Mouse (Mus musculus): ENCODE results near the gene Gm17428. TPM values are rescaled to one million over a fixed set of nuclear protein-coding genes. Genes with fewer than 3 reads are reported as not detected.

Gene Gm17428
- total and polyA plus RNA-seq, 3 experiments = not detected

DNA sequence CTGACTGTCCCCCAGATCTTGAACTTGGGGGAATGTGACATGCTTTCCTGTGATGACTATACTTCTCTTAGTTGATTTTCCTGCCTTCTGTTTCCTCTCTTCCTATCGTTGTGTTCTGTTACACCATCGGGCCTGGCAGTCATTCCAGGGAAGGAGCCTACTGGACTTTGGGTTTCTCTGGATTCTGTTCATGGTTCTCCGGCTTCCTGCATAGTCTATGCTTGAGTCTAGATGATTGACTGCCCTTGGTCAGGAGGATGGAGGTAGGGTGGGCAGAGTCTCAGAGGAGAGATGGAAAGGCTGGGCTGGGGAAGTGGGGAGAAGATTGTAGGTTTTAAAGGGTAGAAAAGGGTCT lies 36.6 kb upstream of the Gm17428 start:
- DNase-seq (ENCODE audit: extremely low read depth) = no peak
- dilution Hi-C loops (cut with MboI; ENCODE audit: extremely low pct_ligation_motif_present, extremely low pct_unique_long_range_greater_than_20kb, low sequenced_read_pairs) (no loop called here), in situ Hi-C loops (cut with MboI; ENCODE audit: low pct_ligation_motif_present, low pct_unique_long_range_greater_than_20kb, low sequenced_read_pairs) (no loop called here)
- no peaks in the 10 kb centered on the region for H3K79me2 ChIP-seq (replicated peaks; ENCODE audit: control insufficient read depth, extremely low read depth, insufficient read depth, poor library complexity, severe bottlenecking)
- no peak overlapping the region for H3K27ac ChIP-seq (ENCODE audit: insufficient read depth, low read depth)
- H3K9ac ChIP-seq (ENCODE audit: insufficient read depth, low read depth) = no peak overlapping the region
- TF ChIP-seq RCOR1 (conservative IDR thresholded peaks at IDR 0.05; ENCODE audit: low read depth, low read length) (no peak), GABPA (IDR thresholded peaks at IDR 0.05; ENCODE audit: insufficient replicate concordance, low read depth, low read length) (no peak), MAX (IDR thresholded peaks at IDR 0.05; ENCODE audit: low read length) (no peak), MYC (IDR thresholded peaks at IDR 0.05; ENCODE audit: low read depth, low read length) (no peak), RAD21 (IDR thresholded peaks at IDR 0.05; ENCODE audit: low read depth, low read length) (no peak), ZC3H11A (IDR thresholded peaks at IDR 0.05; ENCODE audit: low read depth, low read length) (no peak), NRF1 (IDR thresholded peaks at IDR 0.05; ENCODE audit: low read depth, low read length) (no peak), ZNF384 (IDR thresholded peaks at IDR 0.05; ENCODE audit: low read depth, low read length) (no peak), SMC3 (IDR thresholded peaks at IDR 0.05; ENCODE audit: low read depth, low read length) (no peak), PAX5 (IDR thresholded peaks at IDR 0.05; ENCODE audit: low read length) (no peak), MAZ (IDR thresholded peaks at IDR 0.05; ENCODE audit: low read depth, low read length) (no peak), CHD1 (IDR thresholded peaks at IDR 0.05; ENCODE audit: low read depth, low read length) (no peak), SIN3A (IDR thresholded peaks at IDR 0.05; ENCODE audit: low read length) (no peak), USF2 (conservative IDR thresholded peaks at IDR 0.05; ENCODE audit: low read depth, low read length) (no peak), ZKSCAN1 (IDR thresholded peaks at IDR 0.05; ENCODE audit: borderline replicate concordance, low read depth, low read length) (no peak), ELF1 (IDR thresholded peaks at IDR 0.05; ENCODE audit: low read depth, low read length) (no peak), BHLHE40 (IDR thresholded peaks at IDR 0.05; ENCODE audit: low read depth, low read length) (no peak), POLR2A (IDR thresholded peaks at IDR 0.05; ENCODE audit: low read depth, low read length) (no peak), MXI1 (IDR thresholded peaks at IDR 0.05; ENCODE audit: low read depth, low read length) (no peak)
- peaks cover 64% of the 10 kb centered on the region for H3K27me3 ChIP-seq (replicated peaks)
- H3K9me3 ChIP-seq (replicated peaks; ENCODE audit: low read length) = no peaks in the 10 kb centered on the region
- H3K4me1 ChIP-seq (ENCODE audit: control insufficient read depth in 1 of 2, insufficient read depth in 2 of 2) = peaks cover 0 to 3% of the 10 kb centered on the region in 2 experiments; a peak in 2 of 4 replicates
- no peak overlapping the region for H3K4me2 ChIP-seq (ENCODE audit: insufficient read depth, low read depth, poor library complexity, severe bottlenecking)
- no peak overlapping the region for H3K4me3 ChIP-seq (replicated peaks in 1 of 3; ENCODE audit: low read depth in 2 of 3, low read length in 2 of 3, poor library complexity in 1 of 3)
- H3K36me3 ChIP-seq (replicated peaks in 1 of 2; ENCODE audit: control insufficient read depth in 1 of 2, insufficient read depth in 1 of 2, low read length in 1 of 2) = no peaks in the 10 kb centered on the region

DNA sequence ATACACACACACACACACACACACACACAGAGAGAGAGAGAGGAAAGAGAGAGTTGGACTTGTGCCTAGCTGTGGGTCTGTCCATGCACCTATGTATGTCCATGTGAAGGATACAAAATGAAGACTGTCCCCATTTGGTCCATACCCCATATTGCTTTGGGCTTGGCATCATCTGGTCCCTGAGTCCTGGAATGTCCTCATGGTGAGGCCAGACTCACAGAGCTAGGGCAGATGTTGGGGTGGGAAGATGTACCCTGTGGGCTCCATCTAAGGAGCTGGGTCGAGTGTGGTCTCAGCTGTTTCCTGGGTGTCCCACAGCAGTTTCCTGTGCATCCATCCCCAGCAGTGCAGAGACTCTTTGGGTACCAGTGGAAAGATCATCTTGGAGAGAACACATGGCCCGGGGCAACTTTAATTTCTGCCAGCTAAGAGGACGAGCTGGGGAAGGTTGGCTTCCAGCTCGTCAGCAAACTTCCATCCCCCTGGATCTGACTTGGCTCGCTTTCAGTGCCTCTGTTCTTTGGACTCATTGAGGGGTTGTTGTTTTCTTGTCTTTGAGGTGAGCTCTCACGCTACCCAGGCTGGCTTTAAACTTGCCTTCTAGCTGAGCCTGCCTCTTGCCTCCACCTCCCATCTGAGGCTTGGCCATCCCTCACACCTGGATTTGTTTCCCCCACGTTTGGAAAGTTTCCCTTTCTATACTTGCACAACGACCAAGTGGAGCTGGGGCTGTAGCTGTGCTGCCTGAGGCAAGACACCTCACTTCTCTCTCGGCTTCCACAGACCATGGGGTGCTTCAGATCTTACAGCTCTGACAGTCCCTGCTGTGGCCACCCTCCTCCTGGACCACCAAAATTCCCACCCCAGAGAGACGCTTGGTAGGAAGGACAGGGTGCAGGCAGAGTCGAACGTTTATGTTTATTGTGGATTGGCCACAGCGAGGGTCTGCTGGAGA lies 35.4 kb upstream of the Gm17428 start:
- Histone ChIP-seq H3K4me3 (replicated peaks in 1 of 3; ENCODE audit: low read depth in 2 of 3, low read length in 2 of 3, poor library complexity in 1 of 3) (no peak overlapping the region), H3K4me2 (ENCODE audit: insufficient read depth, low read depth, poor library complexity, severe bottlenecking) (no peak overlapping the region), H3K27me3 (replicated peaks) (peaks cover 54% of the 10 kb centered on the region), H3K4me1 (ENCODE audit: control insufficient read depth in 1 of 2, insufficient read depth in 2 of 2) (peaks cover 6 to 14% of the 10 kb centered on the region in 2 experiments), H3K79me2 (replicated peaks; ENCODE audit: control insufficient read depth, extremely low read depth, insufficient read depth, poor library complexity, severe bottlenecking) (no peaks in the 10 kb centered on the region), H3K27ac (ENCODE audit: insufficient read depth, low read depth) (no peak overlapping the region), H3K36me3 (replicated peaks in 1 of 2; ENCODE audit: control insufficient read depth in 1 of 2, insufficient read depth in 1 of 2, low read length in 1 of 2) (no peaks in the 10 kb centered on the region), H3K9me3 (replicated peaks; ENCODE audit: low read length) (no peaks in the 10 kb centered on the region), H3K9ac (ENCODE audit: insufficient read depth, low read depth) (no peak overlapping the region)
- in situ Hi-C loops (cut with MboI; ENCODE audit: low pct_ligation_motif_present, low pct_unique_long_range_greater_than_20kb, low sequenced_read_pairs) (no loop called here), dilution Hi-C loops (cut with MboI; ENCODE audit: extremely low pct_ligation_motif_present, extremely low pct_unique_long_range_greater_than_20kb, low sequenced_read_pairs) (no loop called here)
- no peak for DNase-seq (ENCODE audit: extremely low read depth)
- TF ChIP-seq ZNF384 (IDR thresholded peaks at IDR 0.05; ENCODE audit: low read depth, low read length) (no peak), HCFC1 (IDR thresholded peaks at IDR 0.05; ENCODE audit: low read depth, low read length) (no peak), NELFE (IDR thresholded peaks at IDR 0.05; ENCODE audit: low read depth, low read length) (no peak), NRF1 (IDR thresholded peaks at IDR 0.05; ENCODE audit: low read depth, low read length) (no peak), BHLHE40 (IDR thresholded peaks at IDR 0.05; ENCODE audit: low read depth, low read length) (no peak), JUND (conservative IDR thresholded peaks at IDR 0.05; ENCODE audit: low read depth, low read length) (no peak), JUN (IDR thresholded peaks at IDR 0.05; ENCODE audit: insufficient read depth, low read depth, low read length) (no peak), MAX (IDR thresholded peaks at IDR 0.05; ENCODE audit: low read length) (no peak), SIN3A (IDR thresholded peaks at IDR 0.05; ENCODE audit: low read length) (no peak)

All from CH12.LX (cell line).